In the genomic region with DNA sequence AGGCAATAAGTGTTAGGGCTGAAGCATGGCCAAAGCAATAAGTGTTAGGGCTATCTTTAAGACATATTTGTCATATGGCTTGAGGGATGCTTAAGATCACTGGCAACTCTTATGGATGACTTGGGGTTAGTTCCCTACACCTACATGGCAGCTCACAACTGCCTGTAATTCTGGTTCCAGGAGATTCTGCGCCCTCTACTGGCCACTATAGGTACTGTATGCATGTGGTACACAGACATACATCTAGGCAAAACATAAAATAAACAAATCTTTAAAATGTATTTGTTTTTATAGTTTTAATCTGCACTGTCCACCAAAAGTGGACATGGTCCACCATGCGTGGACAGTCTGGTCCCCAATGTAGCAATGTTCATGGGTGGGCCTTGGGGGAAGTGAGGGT, we compare ENCODE assay signal across 8 mouse cellular contexts. TPM values are rescaled to one million over a fixed set of nuclear protein-coding genes. Genes with fewer than 3 reads are reported as not detected.
DNase-seq lines count a peak whose midpoint lies in the region; ATAC-seq and TF ChIP-seq lines count a peak whose summit lies in the region.

No protein-coding gene starts in this region.

- TF ChIP-seq EP300 in heart, postnatal 0 days (IDR thresholded peaks at IDR 0.05; ENCODE audit: low read depth) = no peak

- no peaks in the 10 kb centered on the region for H3K27me3 ChIP-seq in heart, postnatal 0 days (ENCODE audit: control insufficient read depth, insufficient read depth, low read length)
- H3K27me3 ChIP-seq in neural tube, embryonic 15.5 days (replicated peaks) = no peaks in the 10 kb centered on the region

- no peak overlapping the region for H3K9ac ChIP-seq in heart, postnatal 0 days (replicated peaks; ENCODE audit: low read depth, low read length)
- H3K9ac ChIP-seq in neural tube, embryonic 15.5 days (replicated peaks) = no peak overlapping the region

- no peak for ATAC-seq in heart, postnatal 0 days (ENCODE audit: insufficient read depth, low read depth)
- ATAC-seq in megakaryocyte-erythroid progenitor cell, adult 5-6 weeks (replicated peaks; ENCODE audit: low FRiP score, low TSS enrichment, poor library complexity, severe bottlenecking) = peak; percentile 55; the same call in 1 of the 2 replicates
- no peak for ATAC-seq in neural tube, embryonic 15.5 days (ENCODE audit: low FRiP score)

- no peak overlapping the region for H3K4me2 ChIP-seq in heart, postnatal 0 days (ENCODE audit: low read depth, low read length)
- no peak overlapping the region for H3K4me2 ChIP-seq in neural tube, embryonic 15.5 days

- H3K9me3 ChIP-seq in heart, postnatal 0 days (replicated peaks; ENCODE audit: control insufficient read depth, low read length) = peaks cover 5% of the 10 kb centered on the region; the same call in 1 of the 2 replicates
- peaks cover 12% of the 10 kb centered on the region; the same call in 1 of the 2 replicates for H3K9me3 ChIP-seq in neural tube, embryonic 15.5 days (replicated peaks)

- no peak overlapping the region for H3K27ac ChIP-seq in heart, postnatal 0 days (ENCODE audit: low read depth)
- no peak overlapping the region for H3K27ac ChIP-seq in neural tube, embryonic 15.5 days (replicated peaks)

- no peaks in the 10 kb centered on the region for H3K36me3 ChIP-seq in heart, postnatal 0 days (replicated peaks; ENCODE audit: control insufficient read depth, insufficient read depth, low read length)
- H3K36me3 ChIP-seq in neural tube, embryonic 15.5 days = no peaks in the 10 kb centered on the region

- no peak for DNase-seq in heart, postnatal 0 days (ENCODE audit: low spot score)
- DNase-seq in heart, adult 11 months = no peak
- DNase-seq in A20 (ENCODE audit: low read depth, low spot score) = peak; percentile 60
- peak; percentile 10 for DNase-seq in T-cell, adult 2 months (ENCODE audit: low spot score)
- no peak for DNase-seq in ovary, adult 18-20 months (ENCODE audit: low spot score)
- DNase-seq in cerebellum, adult 9-11 months = no peak

- no peaks in the 10 kb centered on the region for H3K4me1 ChIP-seq in heart, postnatal 0 days (ENCODE audit: control insufficient read depth, insufficient read depth)
- H3K4me1 ChIP-seq in neural tube, embryonic 15.5 days = peaks cover 5% of the 10 kb centered on the region; the same call in 1 of the 2 replicates

- no peak overlapping the region for H3K4me3 ChIP-seq in heart, postnatal 0 days (ENCODE audit: low read depth, low read length)
- H3K4me3 ChIP-seq in neural tube, embryonic 15.5 days (replicated peaks) = no peak overlapping the region

- peak; percentile 37 for TF ChIP-seq CTCF in heart, postnatal 0 days (IDR thresholded peaks at IDR 0.05; ENCODE audit: low read depth)

- 51% methylated on average over 2 of the region's 2 CpGs for WGBS in heart, postnatal 0 days
- 68% methylated on average over 2 of the region's 2 CpGs for WGBS in neural tube, embryonic 15.5 days

RNA-seq across cellular contexts. Expression of gene Gng4, which starts 51.3 kb away (rescaled TPM):
- total RNA-seq in heart, postnatal 0 days (2014; rRNA removed; ENCODE audit: low replicate concordance) = 0.15 TPM in 1 of 2 replicates, not detected in the other
- 0.16 and 0.22 TPM in 2 replicates for polyA plus RNA-seq in heart, postnatal 0 days (2015; fragmentation: Nextera tagmentation; extraction: Ambion mirVana)
- total RNA-seq in megakaryocyte-erythroid progenitor cell, adult 5-6 weeks (2014; fragmentation: Nextera tagmentation) = not detected in 2 replicates
- total RNA-seq in megakaryocyte-erythroid progenitor cell, adult 5-6 weeks (2017) = not detected in 2 replicates
- polyA plus RNA-seq in neural tube, embryonic 15.5 days (2015; fragmentation: Nextera tagmentation; extraction: Ambion mirVana) = 70.4 and 81.3 TPM in 2 replicates

Comparison
In these comparisons a context has a peak if more than half of its experiments do, and no peak if none do; other contexts are left out.
1. DNase-seq: peak in A20 (single experiment) and T-cell, adult 2 months (single experiment); none in heart, postnatal 0 days (single experiment), heart, adult 11 months (single experiment), ovary, adult 18-20 months (single experiment) and cerebellum, adult 9-11 months (single experiment).